ENCODE assay signal across 10 mouse cellular contexts in genomic region chr13:43900758-43901157, GRCm38 (mm10).
A peak's percentile ranks its signal among the peaks of the same experiment; 100 is the strongest.
DNase-seq lines count a peak whose midpoint lies in the region; TF ChIP-seq lines count a peak whose summit lies in the region.
"Had no signal": no experiment of that assay in that cellular context is flagged by ENCODE, and none has a peak within 500 bp of the region (broad histone marks: within the 10 kb centered on the region; RNA-seq: fewer than 3 reads in every experiment).

No protein-coding gene starts in this region.

- no peak overlapping the region for H3K4me2 ChIP-seq in CH12.LX (ENCODE audit: insufficient read depth, low read depth, poor library complexity, severe bottlenecking)
- H3K4me2 ChIP-seq: hindbrain, embryonic 14.5 days; limb, embryonic 15.5 days had no signal

- peaks cover 3% of the 10 kb centered on the region for H3K9me3 ChIP-seq in CH12.LX (replicated peaks; ENCODE audit: low read length)
- H3K9me3 ChIP-seq: limb, embryonic 15.5 days had no signal

- TF ChIP-seq RAD21 in CH12.LX (IDR thresholded peaks at IDR 0.05; ENCODE audit: low read depth, low read length) = peak; percentile 2

- dilution Hi-C loops in CH12.LX (cut with MboI; ENCODE audit: extremely low pct_ligation_motif_present, extremely low pct_unique_long_range_greater_than_20kb, low sequenced_read_pairs) = no loop called here

- no peak overlapping the region for H3K9ac ChIP-seq in CH12.LX (ENCODE audit: insufficient read depth, low read depth)
- H3K9ac ChIP-seq: hindbrain, embryonic 14.5 days; limb, embryonic 15.5 days had no signal

- no peak overlapping the region for H3K27ac ChIP-seq in kidney, adult 2 months (ENCODE audit: insufficient read depth, low read depth, low read length)
- H3K27ac ChIP-seq in CH12.LX (ENCODE audit: insufficient read depth, low read depth) = no peak overlapping the region
- H3K27ac ChIP-seq: hindbrain, embryonic 14.5 days; limb, embryonic 15.5 days had no signal

- 75% methylated on average over 7 of the region's 7 CpGs for WGBS in kidney, adult 2 months

- no peaks in the 10 kb centered on the region for H3K27me3 ChIP-seq in kidney, adult 2 months (replicated peaks; ENCODE audit: control insufficient read depth, insufficient read depth, low read length)
- H3K27me3 ChIP-seq in CH12.LX (replicated peaks) = no peaks in the 10 kb centered on the region
- H3K27me3 ChIP-seq: limb, embryonic 15.5 days had no signal

- H3K4me3 ChIP-seq in kidney, adult 2 months (ENCODE audit: insufficient read depth, low read depth, low read length) = no peak overlapping the region
- H3K4me3 ChIP-seq in CH12.LX (replicated peaks in 1 of 3; ENCODE audit: low read depth in 2 of 3, low read length in 2 of 3, poor library complexity in 1 of 3) = no peak overlapping the region
- H3K4me3 ChIP-seq: limb, embryonic 15.5 days had no signal

- no peak for TF ChIP-seq CTCF in kidney, adult 2 months (conservative IDR thresholded peaks at IDR 0.05; ENCODE audit: insufficient read depth, insufficient read length, low read depth, low read length)
- TF ChIP-seq CTCF in CH12.LX (conservative IDR thresholded peaks at IDR 0.05 in 1 of 2, IDR thresholded peaks at IDR 0.05 in 1 of 2; ENCODE audit: low read depth in 2 of 2, low read length in 2 of 2) = no peak

- no peak for TF ChIP-seq POLR2A in kidney, adult 2 months (IDR thresholded peaks at IDR 0.05; ENCODE audit: low read depth, low read length)
- no peak for TF ChIP-seq POLR2A in CH12.LX (IDR thresholded peaks at IDR 0.05; ENCODE audit: low read depth, low read length)

- no peaks in the 10 kb centered on the region for H3K4me1 ChIP-seq in kidney, adult 2 months (ENCODE audit: control insufficient read depth, insufficient read depth, low read length)
- H3K4me1 ChIP-seq in CH12.LX (ENCODE audit: control insufficient read depth in 1 of 2, insufficient read depth in 2 of 2) = peaks cover 23 to 45% of the 10 kb centered on the region in 2 experiments
- H3K4me1 ChIP-seq: limb, embryonic 15.5 days had no signal

- in situ Hi-C loops in CH12.LX (cut with MboI; ENCODE audit: low pct_ligation_motif_present, low pct_unique_long_range_greater_than_20kb, low sequenced_read_pairs) = no loop called here

- peak; percentile 17 for DNase-seq in kidney, adult 2 months
- DNase-seq in kidney, postnatal 10 days = no peak
- DNase-seq in A20 (ENCODE audit: low read depth, low spot score) (peak; percentile 25), CH12.LX (ENCODE audit: extremely low read depth) (peak; percentile 59)
- DNase-seq in cerebellum, postnatal 25 days = peak; percentile 78
- no peak for DNase-seq in frontal cortex, postnatal 10 days (ENCODE audit: low spot score in 2 of 2)
- no peak for DNase-seq in retina, postnatal 1 day
- DNase-seq: lung, postnatal 4 days had no signal

- no peak for TF ChIP-seq EP300 in CH12.LX (IDR thresholded peaks at IDR 0.05; ENCODE audit: low read length)

- H3K79me2 ChIP-seq in CH12.LX (replicated peaks; ENCODE audit: control insufficient read depth, extremely low read depth, insufficient read depth, poor library complexity, severe bottlenecking) = no peaks in the 10 kb centered on the region

- H3K36me3 ChIP-seq in kidney, adult 2 months (ENCODE audit: control insufficient read depth, insufficient read depth, low read length) = no peaks in the 10 kb centered on the region
- H3K36me3 ChIP-seq in CH12.LX (replicated peaks in 1 of 2; ENCODE audit: control insufficient read depth in 1 of 2, insufficient read depth in 1 of 2, low read length in 1 of 2) = no peaks in the 10 kb centered on the region
- H3K36me3 ChIP-seq: limb, embryonic 15.5 days had no signal

TF ChIP-seq in CH12.LX, 34 proteins besides CTCF, POLR2A, EP300 and RAD21:
- no peak for TF ChIP-seq KAT2A (IDR thresholded peaks at IDR 0.05; ENCODE audit: insufficient replicate concordance, low read length)
- 0 out of 2 replicates have a peak, but pooled peaks have one; percentile 18 for TF ChIP-seq ELF1 (IDR thresholded peaks at IDR 0.05; ENCODE audit: low read depth, low read length)
- TF ChIP-seq TBP (conservative IDR thresholded peaks at IDR 0.05; ENCODE audit: low read depth, low read length) = 0 out of 2 replicates have a peak, but pooled peaks have one; percentile 31
- no peak for TF ChIP-seq NRF1 (IDR thresholded peaks at IDR 0.05; ENCODE audit: low read depth, low read length)
- TF ChIP-seq ETS1 (conservative IDR thresholded peaks at IDR 0.05; ENCODE audit: low read depth, low read length) = peak; percentile 32; the same call in 1 of the 2 replicates
- no peak; the same call in 1 of the 2 replicates for TF ChIP-seq BHLHE40 (IDR thresholded peaks at IDR 0.05; ENCODE audit: low read depth, low read length)
- TF ChIP-seq E2F4 (IDR thresholded peaks at IDR 0.05; ENCODE audit: insufficient replicate concordance, low read depth, low read length) = no peak

Comparison
In these comparisons a context has a peak if more than half of its experiments do, and no peak if none do; other contexts are left out.
1. DNase-seq: peak in kidney, adult 2 months (single experiment), A20 (single experiment), CH12.LX (single experiment) and cerebellum, postnatal 25 days (2 of 2); none in kidney, postnatal 10 days (single experiment), frontal cortex, postnatal 10 days (0 of 2) and retina, postnatal 1 day (single experiment).